Mouse (Mus musculus) MN1 (cell line): ENCODE measurements around the gene Acot7.

Experiments used
- DNase-seq: peaks from one replicate; pipeline ENCODE4 v3.0.0-alpha.2; 2016; ENCODE audit warnings: low spot score

The Acot7 gene

GRCm38 (mm10) chr4:152151966-152152544 is 25.9 kb upstream of the Acot7 start, which contains the start of gene Espn:
Espn (minus strand) TSS chr4:152152371.
- peak; percentile 75 for DNase-seq

- DNase-seq, result peak; percentile 88
Observed at GRCm38 (mm10) chr4:152153771-152154177, 24.2 kb upstream of the Acot7 start.

GRCm38 (mm10) chr4:152155019-152155418 is 22.9 kb upstream of the Acot7 start:
- no peak for DNase-seq

GRCm38 (mm10) chr4:152157779-152158584 is 20.0 kb upstream of the Acot7 start:
- DNase-seq, result peak; percentile 83

- peak; percentile 46 for DNase-seq
Observed at GRCm38 (mm10) chr4:152158585-152159284, 19.2 kb upstream of the Acot7 start, which contains the start of gene Hes2. Hes2 (plus strand) TSS chr4:152158867.

- DNase-seq, result no peak
Observed at GRCm38 (mm10) chr4:152159285-152159678, 18.7 kb upstream of the Acot7 start.

- DNase-seq, result no peak
Observed at GRCm38 (mm10) chr4:152160748-152161147, 17.2 kb upstream of the Acot7 start.

GRCm38 (mm10) chr4:152161601-152162000 is 16.3 kb upstream of the Acot7 start:
- DNase-seq, result no peak

- DNase-seq, result no peak
Observed at GRCm38 (mm10) chr4:152162748-152163147, 15.2 kb upstream of the Acot7 start.

- DNase-seq, result no peak
Observed at GRCm38 (mm10) chr4:152165036-152165931, 12.7 kb upstream of the Acot7 start.

- peak; percentile 90 for DNase-seq
Observed at GRCm38 (mm10) chr4:152168052-152168451, 9.9 kb upstream of the Acot7 start.

- no peak for DNase-seq
Observed at GRCm38 (mm10) chr4:152169103-152169502, 8.8 kb upstream of the Acot7 start.

GRCm38 (mm10) chr4:152170286-152170685 is 7.6 kb upstream of the Acot7 start:
- no peak for DNase-seq

GRCm38 (mm10) chr4:152171543-152171942 is 6.4 kb upstream of the Acot7 start:
- DNase-seq, result no peak

GRCm38 (mm10) chr4:152173041-152173440 is 4.9 kb upstream of the Acot7 start:
- DNase-seq, result peak; percentile 79

- DNase-seq, result no peak
Observed at GRCm38 (mm10) chr4:152173956-152174355, 4.0 kb upstream of the Acot7 start.

- no peak for DNase-seq
Observed at GRCm38 (mm10) chr4:152176638-152177037, 1.3 kb upstream of the Acot7 start.

- DNase-seq, result no peak
Observed at GRCm38 (mm10) chr4:152177174-152177536, 779 bp upstream of the Acot7 start.

GRCm38 (mm10) chr4:152178344-152178864 is 470 bp downstream of the Acot7 start:
- peak; percentile 62 for DNase-seq

GRCm38 (mm10) chr4:152178916-152179705 is 1.2 kb downstream of the Acot7 start:
- DNase-seq, result no peak
